Mouse (Mus musculus) E14TG2a.4 (cell line): Measurements from ENCODE around the gene Hmgn2.
"Not testable (repeated sequence)": the region's sequence is repeated elsewhere in the genome, so short reads cannot be mapped to it uniquely, and the experiment has no call there.

Experiments used
- H3K27me3 ChIP-seq: 2 replicates; pipeline ENCODE4 v1.6.1; 2014; ENCODE audit warnings: low read length, control low read depth; ENCODE audit not compliant: insufficient read depth
- H3K36me3 ChIP-seq: 2 replicates; pipeline ENCODE4 v1.6.1; 2014; ENCODE audit warnings: low read length, control low read depth; ENCODE audit not compliant: insufficient read depth
- H3K4me1 ChIP-seq: replicated peaks from 2 replicates; pipeline ENCODE4 v1.6.1; 2014; ENCODE audit warnings: low read depth, low read length, control low read depth
- H3K4me3 ChIP-seq: replicated peaks from 2 replicates; pipeline ENCODE4 v1.5.1; 2014; ENCODE audit warnings: mild to moderate bottlenecking, low read length
- H3K9me3 ChIP-seq: 2 replicates; pipeline ENCODE4 v1.6.1; 2014; ENCODE audit warnings: low read length, control low read depth
- CTCF ChIP-seq: conservative IDR thresholded peaks from 2 replicates; pipeline ENCODE4 v1.5.1; 2014; ENCODE audit warnings: low read length
- NANOG ChIP-seq: IDR thresholded peaks from 2 replicates; pipeline ENCODE4 v1.6.1; 2014; ENCODE audit warnings: borderline replicate concordance, low read length, mixed read lengths
- POU5F1 ChIP-seq: IDR thresholded peaks from 2 replicates; pipeline ENCODE4 v1.6.1; 2014; ENCODE audit warnings: low read length, borderline replicate concordance

Hmgn2 gene

GRCm38 (mm10) chr4:133923743-133924142, 44.7 kb downstream of the Hmgn2 start:
- H3K4me3 ChIP-seq, result no peak overlapping the region
- H3K4me1 ChIP-seq, result peaks cover 12% of the 10 kb centered on the region
- H3K27me3 ChIP-seq, result 0 out of 2 replicates have a peak, but pooled peaks cover 2% of the 10 kb centered on the region
- no peaks in the 10 kb centered on the region for H3K36me3 ChIP-seq
- TF ChIP-seq NANOG (no peak), POU5F1 (no peak), CTCF (no peak)
- no peaks in the 10 kb centered on the region for H3K9me3 ChIP-seq

DNA sequence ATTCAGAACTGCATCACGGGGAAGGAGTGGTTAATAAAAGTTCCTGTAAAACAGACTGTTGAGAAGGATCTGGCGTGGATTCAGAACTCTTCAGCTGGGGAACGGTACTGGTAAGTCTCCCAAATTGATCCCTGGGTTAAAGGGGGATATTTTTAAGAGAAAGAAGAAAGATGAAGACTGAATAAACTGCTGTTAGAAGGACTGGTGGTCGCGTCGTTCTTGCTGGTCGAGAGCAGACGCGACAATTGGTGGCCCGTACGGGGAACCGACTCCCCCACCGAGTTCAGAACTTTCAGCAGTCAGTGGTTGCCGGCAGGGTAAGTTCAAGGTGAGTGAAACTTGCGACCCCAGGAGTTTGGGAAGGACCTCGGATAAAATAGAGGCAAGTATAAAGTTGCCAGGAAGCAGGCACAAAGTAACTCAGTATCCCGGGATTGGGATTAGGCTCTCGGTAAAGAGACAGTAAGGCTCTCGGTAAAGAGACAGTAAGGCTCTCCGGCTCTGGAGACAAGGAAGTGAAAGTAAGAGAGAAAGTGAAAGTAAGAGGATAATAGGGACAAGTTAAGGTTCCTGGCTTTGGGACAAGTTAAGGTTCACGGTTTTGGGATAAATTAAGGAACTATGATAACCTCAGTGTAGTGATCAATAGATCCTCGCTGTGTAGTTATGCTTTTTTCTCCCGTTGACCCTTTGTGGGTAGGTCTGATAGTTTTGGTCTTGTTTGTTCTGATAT, 50.2 kb downstream of the Hmgn2 start:
- H3K36me3 ChIP-seq, H3K9me3 ChIP-seq, H3K4me3 ChIP-seq, H3K27me3 ChIP-seq, H3K4me1 ChIP-seq: not testable (repeated sequence)
